Mouse (Mus musculus) MEL (cell line): ENCODE measurements at regions not wholly inside any gene's neighbourhood (a gene's known extent, or its start where the extent isn't known, plus 50 kb on each side); places are given as distances from the start of the nearest gene placed in this dataset.

Experiments used
- DNase-seq: peaks from one replicate; pipeline ENCODE4 v3.0.0; 2011; ENCODE audit warnings: low read depth, low spot score
- H3K27ac ChIP-seq: 2 replicates; pipeline ENCODE4 v1.5.1; 2012; ENCODE audit warnings: low read depth, mild to moderate bottlenecking, control low read depth, low read length, moderate library complexity; ENCODE audit not compliant: control insufficient read depth
- H3K27me3 ChIP-seq, 2 experiments: fragments of 150-350 bp in 1 of 2; sonication (generic) in 1 of 2; 2 replicates each; pipeline ENCODE4 v1.6.1; 2012; ENCODE audit warnings: low read length in 2 of 2, mild to moderate bottlenecking in 2 of 2, improper control_type of control experiment in 1 of 2, moderate library complexity in 1 of 2; ENCODE audit not compliant: insufficient read depth in 2 of 2, control insufficient read depth in 1 of 2
- H3K36me3 ChIP-seq, 2 experiments: 2 replicates each; pipeline ENCODE4 v1.6.1; 2012 to 2014; ENCODE audit warnings: low read length in 2 of 2, improper control_type of control experiment in 1 of 2, inconsistent platforms in 1 of 2, mild to moderate bottlenecking in 1 of 2; ENCODE audit not compliant: insufficient read depth in 2 of 2, control insufficient read depth in 1 of 2
- H3K4me1 ChIP-seq, 2 experiments: fragments of 150-350 bp in 1 of 2; sonication (generic) in 1 of 2; 2 replicates each; pipeline ENCODE4 v1.6.1; 2012; ENCODE audit warnings: low read length in 2 of 2, improper control_type of control experiment in 1 of 2, mild to moderate bottlenecking in 1 of 2; ENCODE audit not compliant: insufficient read depth in 2 of 2, control insufficient read depth in 1 of 2
- H3K4me3 ChIP-seq, 2 experiments: fragments of 150-350 bp in 1 of 2; sonication (generic) in 1 of 2; 2 replicates each; pipeline ENCODE4 v1.5.1; 2012; ENCODE audit warnings: low read depth in 2 of 2, low read length in 2 of 2, mild to moderate bottlenecking in 2 of 2, moderate library complexity in 2 of 2, control low read depth in 1 of 2, improper control_type of control experiment in 1 of 2; ENCODE audit not compliant: control insufficient read depth in 1 of 2, insufficient read depth in 1 of 2
- H3K79me2 ChIP-seq: 2 replicates; pipeline ENCODE4 v1.6.1; 2012; ENCODE audit warnings: mild to moderate bottlenecking, low read length, moderate library complexity; ENCODE audit not compliant: control insufficient read depth, poor library complexity, insufficient read depth
- H3K9ac ChIP-seq: 2 replicates; pipeline ENCODE4 v1.6.1; 2012; ENCODE audit warnings: low read depth, mild to moderate bottlenecking, control low read depth, low read length, moderate library complexity; ENCODE audit not compliant: control insufficient read depth, poor library complexity, severe bottlenecking
- H3K9me3 ChIP-seq: fragments of 150-350 bp; sonication (generic); replicated peaks from 2 replicates; pipeline ENCODE4 v1.6.1; 2012; ENCODE audit warnings: mild to moderate bottlenecking, low read length, improper control_type of control experiment, moderate library complexity; ENCODE audit not compliant: insufficient read depth
- BHLHE40 ChIP-seq: IDR thresholded peaks from 2 replicates; pipeline ENCODE4 v1.6.1; 2012; ENCODE audit warnings: low read depth, mild to moderate bottlenecking, inconsistent platforms, low read length, improper control_type of control experiment, borderline replicate concordance
- CTCF ChIP-seq, 3 experiments: IDR thresholded peaks in 2 of 3; conservative IDR thresholded peaks in 1 of 3; 2 replicates each; pipeline ENCODE4 v1.5.1; 2011 to 2012; ENCODE audit warnings: low read length in 3 of 3, low read depth in 2 of 3, mild to moderate bottlenecking in 2 of 3, improper control_type of control experiment in 1 of 3, inconsistent platforms in 1 of 3, mixed read lengths in 1 of 3, moderate library complexity in 1 of 3; ENCODE audit not compliant: control insufficient read depth in 1 of 3, insufficient read depth in 1 of 3, poor library complexity in 1 of 3, severe bottlenecking in 1 of 3
- ELF1 ChIP-seq: IDR thresholded peaks from 2 replicates; pipeline ENCODE4 v1.6.1; 2014; ENCODE audit warnings: low read depth, mild to moderate bottlenecking, inconsistent platforms, low read length, improper control_type of control experiment, moderate library complexity
- EP300 ChIP-seq, 2 experiments: IDR thresholded peaks; 2 replicates each; pipeline ENCODE4 v1.6.1; 2011; ENCODE audit warnings: improper control_type of control experiment in 2 of 2, low read length in 2 of 2, low read depth in 1 of 2, mild to moderate bottlenecking in 1 of 2
- GATA1 ChIP-seq: IDR thresholded peaks from 2 replicates; pipeline ENCODE4 v1.6.1; 2011; ENCODE audit warnings: low read depth, low read length, improper control_type of control experiment
- HCFC1 ChIP-seq: IDR thresholded peaks from 2 replicates; pipeline ENCODE4 v1.6.1; 2012; ENCODE audit warnings: low read depth, mild to moderate bottlenecking, inconsistent platforms, low read length, improper control_type of control experiment, moderate library complexity
- JUND ChIP-seq: IDR thresholded peaks from 2 replicates; pipeline ENCODE4 v1.6.1; 2011; ENCODE audit warnings: low read depth, mild to moderate bottlenecking, improper control_type of control experiment, low read length
- KAT2A ChIP-seq: conservative IDR thresholded peaks from 2 replicates; pipeline ENCODE4 v1.6.1; 2012; ENCODE audit warnings: low read depth, low read length, improper control_type of control experiment, inconsistent platforms
- MAZ ChIP-seq: IDR thresholded peaks from 2 replicates; pipeline ENCODE4 v1.6.1; 2012; ENCODE audit warnings: low read depth, mild to moderate bottlenecking, inconsistent platforms, low read length, improper control_type of control experiment
- MYB ChIP-seq: IDR thresholded peaks from 2 replicates; pipeline ENCODE4 v1.6.1; 2011; ENCODE audit warnings: mild to moderate bottlenecking, low read depth, low read length, improper control_type of control experiment
- NRF1 ChIP-seq: IDR thresholded peaks from 2 replicates; pipeline ENCODE4 v1.6.1; 2014; ENCODE audit warnings: low read depth, mild to moderate bottlenecking, inconsistent platforms, low read length, improper control_type of control experiment, moderate library complexity; ENCODE audit not compliant: poor library complexity, insufficient read depth, severe bottlenecking
- POLR2A ChIP-seq, 2 experiments: IDR thresholded peaks; 2 replicates each; pipeline ENCODE4 v1.6.1; 2011 to 2012; ENCODE audit warnings: low read length in 2 of 2, mild to moderate bottlenecking in 2 of 2, control low read depth in 1 of 2, improper control_type of control experiment in 1 of 2, low read depth in 1 of 2, moderate library complexity in 1 of 2; ENCODE audit not compliant: control insufficient read depth in 1 of 2, insufficient read depth in 1 of 2, poor library complexity in 1 of 2
- POLR2AphosphoS2 ChIP-seq: IDR thresholded peaks from 2 replicates; pipeline ENCODE4 v1.6.1; 2011; ENCODE audit warnings: low read length, improper control_type of control experiment
- POLR2AphosphoS5 ChIP-seq: IDR thresholded peaks from 2 replicates; pipeline ENCODE4 v1.6.1; 2012; ENCODE audit warnings: low read depth, borderline replicate concordance, mild to moderate bottlenecking, inconsistent platforms, low read length, moderate library complexity, mixed read lengths
- RAD21 ChIP-seq: IDR thresholded peaks from 2 replicates; pipeline ENCODE4 v1.6.1; 2011; ENCODE audit warnings: mild to moderate bottlenecking, low read depth, low read length, improper control_type of control experiment
- RCOR1 ChIP-seq: IDR thresholded peaks from 2 replicates; pipeline ENCODE4 v1.6.1; 2012; ENCODE audit warnings: low read depth, mild to moderate bottlenecking, inconsistent platforms, low read length, improper control_type of control experiment
- SMC3 ChIP-seq: IDR thresholded peaks from 2 replicates; pipeline ENCODE4 v1.6.1; 2011; ENCODE audit warnings: low read depth, low read length, improper control_type of control experiment
- TCF12 ChIP-seq: IDR thresholded peaks from 2 replicates; pipeline ENCODE4 v1.6.1; 2014; ENCODE audit warnings: low read depth, mild to moderate bottlenecking, inconsistent platforms, low read length, improper control_type of control experiment, moderate library complexity
- UBTF ChIP-seq: IDR thresholded peaks from 2 replicates; pipeline ENCODE4 v1.6.1; 2012; ENCODE audit warnings: low read depth, mild to moderate bottlenecking, inconsistent platforms, low read length, improper control_type of control experiment, moderate library complexity, borderline replicate concordance; ENCODE audit not compliant: insufficient read depth
- USF1 ChIP-seq: IDR thresholded peaks from 2 replicates; pipeline ENCODE4 v1.6.1; 2014; ENCODE audit warnings: low read depth, mild to moderate bottlenecking, inconsistent platforms, low read length, improper control_type of control experiment, moderate library complexity
- ZNF384 ChIP-seq: IDR thresholded peaks from 2 replicates; pipeline ENCODE4 v1.6.1; 2012; ENCODE audit warnings: low read depth, mild to moderate bottlenecking, inconsistent platforms, low read length, improper control_type of control experiment

- Histone ChIP-seq H3K4me1 (no peaks in the 10 kb centered on the region), H3K27ac (no peak overlapping the region), H3K9ac (no peak overlapping the region), H3K36me3 (no peaks in the 10 kb centered on the region), H3K4me3 (no peak overlapping the region), H3K9me3 (no peaks in the 10 kb centered on the region), H3K79me2 (no peaks in the 10 kb centered on the region), H3K27me3 (no peaks in the 10 kb centered on the region)
- no peak for DNase-seq
- TF ChIP-seq USF1 (no peak), SMC3 (no peak), MAZ (no peak), POLR2AphosphoS5 (no peak), HCFC1 (no peak), POLR2A (IDR thresholded peaks at IDR 0.05; ENCODE audit: control insufficient read depth in 1 of 2, insufficient read depth in 1 of 2, low read depth in 1 of 2, low read length in 2 of 2, poor library complexity in 1 of 2) (no peak), TCF12 (no peak), POLR2AphosphoS2 (no peak)
These were observed 99.9 kb upstream of the Mark1 start for GRCm38 (mm10) chr1:185098975-185099958.

DNA sequence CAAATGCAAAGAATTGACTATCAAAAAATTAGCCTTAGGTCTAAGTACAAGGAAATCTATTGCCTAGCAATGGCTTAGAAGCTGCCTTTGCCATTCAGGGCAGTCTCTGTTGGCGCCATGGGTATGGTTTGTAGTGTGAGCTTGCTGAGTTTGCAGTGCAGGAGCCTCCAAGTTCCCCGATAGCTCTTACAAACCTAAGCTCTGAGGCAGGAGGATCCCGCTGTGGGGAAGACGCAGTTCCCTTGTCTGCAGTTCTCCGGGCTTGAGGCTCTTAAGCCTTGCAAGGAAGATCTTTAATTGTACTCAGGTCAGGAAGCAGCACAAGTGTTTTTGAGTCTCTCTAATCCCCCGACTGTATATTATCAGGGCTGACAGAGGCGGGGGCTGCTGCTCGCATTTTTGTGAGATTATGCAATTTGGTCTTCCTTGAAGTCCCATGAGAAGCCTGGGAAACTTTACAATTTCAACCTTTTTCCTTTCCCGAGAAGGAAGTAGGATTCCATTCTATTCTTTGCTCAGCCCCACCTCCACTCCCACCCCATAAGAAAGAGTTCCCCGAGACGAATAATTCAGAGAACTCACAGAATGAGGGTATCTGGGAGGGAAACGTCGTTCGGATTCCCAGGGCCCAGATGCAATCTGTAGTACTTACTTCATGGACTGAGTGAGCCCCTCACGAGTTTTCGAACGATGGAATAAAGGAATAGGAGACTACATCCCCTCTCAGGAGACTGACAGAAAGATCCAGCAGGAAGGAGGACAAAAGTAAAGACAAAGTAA lies 99.0 kb upstream of the Mark1 start:
- TF ChIP-seq POLR2A (IDR thresholded peaks at IDR 0.05; ENCODE audit: control insufficient read depth in 1 of 2, insufficient read depth in 1 of 2, low read depth in 1 of 2, low read length in 2 of 2, poor library complexity in 1 of 2): no peak
- no peak for TF ChIP-seq NRF1
- no peak for TF ChIP-seq BHLHE40
- no peaks in the 10 kb centered on the region for H3K9me3 ChIP-seq
- H3K27ac ChIP-seq: no peak overlapping the region
- no peaks in the 10 kb centered on the region for H3K36me3 ChIP-seq
- no peak for DNase-seq
- no peak overlapping the region for H3K4me3 ChIP-seq
- H3K4me1 ChIP-seq: no peaks in the 10 kb centered on the region
- no peak overlapping the region for H3K9ac ChIP-seq
- H3K79me2 ChIP-seq: no peaks in the 10 kb centered on the region
- H3K27me3 ChIP-seq: no peaks in the 10 kb centered on the region

DNA sequence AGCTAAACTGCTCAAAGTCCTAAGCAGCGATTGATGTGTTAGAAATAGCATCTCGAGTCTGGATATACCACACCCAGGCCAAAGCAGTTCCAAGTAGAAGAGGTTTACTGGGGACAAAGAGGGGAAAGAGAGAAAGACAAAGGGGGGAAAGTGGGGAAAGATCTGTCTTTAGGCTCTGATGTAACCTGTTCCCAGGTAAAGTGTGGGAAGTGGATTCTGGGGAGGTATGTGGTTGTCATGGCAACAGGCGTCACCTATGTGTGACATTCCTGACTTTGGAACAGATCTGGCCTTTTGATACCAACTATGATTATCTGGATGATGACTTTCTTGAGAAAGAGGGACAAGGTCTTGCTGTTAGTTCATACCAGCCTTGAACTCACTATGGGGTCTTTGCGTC lies 97.4 kb upstream of the Mark1 start:
- no peak for TF ChIP-seq ZNF384
- no peak for TF ChIP-seq USF1
- TF ChIP-seq NRF1: no peak
- TF ChIP-seq SMC3: no peak
- TF ChIP-seq MYB: no peak
- TF ChIP-seq JUND: no peak
- no peak for TF ChIP-seq UBTF
- TF ChIP-seq ELF1: no peak
- TF ChIP-seq POLR2A (IDR thresholded peaks at IDR 0.05; ENCODE audit: control insufficient read depth in 1 of 2, insufficient read depth in 1 of 2, low read depth in 1 of 2, low read length in 2 of 2, poor library complexity in 1 of 2): no peak
- TF ChIP-seq CTCF (IDR thresholded peaks at IDR 0.05 in 2 of 3, conservative IDR thresholded peaks at IDR 0.05 in 1 of 3; ENCODE audit: control insufficient read depth in 1 of 3, insufficient read depth in 1 of 3, low read depth in 2 of 3, low read length in 3 of 3, poor library complexity in 1 of 3, severe bottlenecking in 1 of 3): no peak
- no peak for TF ChIP-seq BHLHE40
- TF ChIP-seq RAD21: no peak
- no peak for TF ChIP-seq EP300 (IDR thresholded peaks at IDR 0.05; ENCODE audit: low read depth in 1 of 2, low read length in 2 of 2)
- TF ChIP-seq POLR2AphosphoS5: no peak
- no peak for TF ChIP-seq GATA1
- TF ChIP-seq RCOR1: no peak
- no peak for TF ChIP-seq KAT2A
- TF ChIP-seq, all 39 proteins: peak for 0
- no peak for DNase-seq

More for the DNA sequence above, 97.4 kb upstream of the Mark1 start:
- H3K4me1 ChIP-seq: no peaks in the 10 kb centered on the region
- H3K9me3 ChIP-seq: no peaks in the 10 kb centered on the region
- H3K4me3 ChIP-seq: no peak overlapping the region
- no peak overlapping the region for H3K9ac ChIP-seq
- no peaks in the 10 kb centered on the region for H3K79me2 ChIP-seq
- no peaks in the 10 kb centered on the region for H3K36me3 ChIP-seq
- no peaks in the 10 kb centered on the region for H3K27me3 ChIP-seq
- no peak overlapping the region for H3K27ac ChIP-seq
